Mouse (Mus musculus): ENCODE results near the gene Myo10.

Gene Myo10

GRCm38 (mm10) chr15:25652368-25652767 is 30.0 kb downstream of the Myo10 start:
- no peak for DNase-seq (ENCODE audit: low read depth)

- DNase-seq (ENCODE audit: low read depth): no peak
Measured at GRCm38 (mm10) chr15:25652933-25653332, 30.6 kb downstream of the Myo10 start.

GRCm38 (mm10) chr15:25653680-25654079 is 31.4 kb downstream of the Myo10 start:
- no peak for DNase-seq (ENCODE audit: low read depth)

- DNase-seq (ENCODE audit: low read depth): no peak
Measured at GRCm38 (mm10) chr15:25662833-25663519, 40.7 kb downstream of the Myo10 start.

GRCm38 (mm10) chr15:25669283-25670247 is 47.2 kb downstream of the Myo10 start:
- no peak for DNase-seq (ENCODE audit: low read depth)

GRCm38 (mm10) chr15:25673231-25673980 is 51.1 kb downstream of the Myo10 start:
- DNase-seq (ENCODE audit: low read depth): no peak

GRCm38 (mm10) chr15:25674099-25674931 is 52.0 kb downstream of the Myo10 start:
- no peak for DNase-seq (ENCODE audit: low read depth)

- DNase-seq (ENCODE audit: low read depth): no peak
Measured at GRCm38 (mm10) chr15:25674932-25675250, 52.6 kb downstream of the Myo10 start.

- DNase-seq (ENCODE audit: low read depth): no peak
Measured at GRCm38 (mm10) chr15:25675359-25675758, 53.0 kb downstream of the Myo10 start.

GRCm38 (mm10) chr15:25676056-25676785 is 53.9 kb downstream of the Myo10 start:
- DNase-seq (ENCODE audit: low read depth): no peak

- no peak for DNase-seq (ENCODE audit: low read depth)
Measured at GRCm38 (mm10) chr15:25679081-25679480, 56.8 kb downstream of the Myo10 start.

GRCm38 (mm10) chr15:25679616-25680015 is 57.3 kb downstream of the Myo10 start:
- no peak for DNase-seq (ENCODE audit: low read depth)

GRCm38 (mm10) chr15:25680269-25680818 is 58.0 kb downstream of the Myo10 start:
- DNase-seq (ENCODE audit: low read depth): no peak

GRCm38 (mm10) chr15:25682953-25683507 is 60.7 kb downstream of the Myo10 start:
- DNase-seq (ENCODE audit: low read depth): no peak

- no peak for DNase-seq (ENCODE audit: low read depth)
Measured at GRCm38 (mm10) chr15:25685186-25685585, 62.9 kb downstream of the Myo10 start.

- no peak for DNase-seq (ENCODE audit: low read depth)
Measured at GRCm38 (mm10) chr15:25688424-25689283, 66.3 kb downstream of the Myo10 start.

- no peak for DNase-seq (ENCODE audit: low read depth)
Measured at GRCm38 (mm10) chr15:25689477-25689876, 67.2 kb downstream of the Myo10 start.

GRCm38 (mm10) chr15:25690066-25690745 is 67.9 kb downstream of the Myo10 start:
- DNase-seq (ENCODE audit: low read depth): no peak

GRCm38 (mm10) chr15:25690746-25691105 is 68.4 kb downstream of the Myo10 start:
- no peak for DNase-seq (ENCODE audit: low read depth)

All from c-Kit-positive CD71-negative TER-119-negative erythroid progenitor cells, embryonic 14.5 days (primary cell).